Mouse (Mus musculus): Measurements from ENCODE around the gene Serpine3.
"Not testable (repeated sequence)": the region's sequence is repeated elsewhere in the genome, so short reads cannot be mapped to it uniquely, and the experiment has no call there.

Gene Serpine3

GRCm38 (mm10) chr14:62663367-62663766 lies at the start of gene Serpine3:
Gene Serpine3 (plus strand): TSS chr14:62663667.
- DNase-seq: no peak

GRCm38 (mm10) chr14:62622393-62622792 lies 41.1 kb upstream of the Serpine3 start:
- DNase-seq: no peak

DNA sequence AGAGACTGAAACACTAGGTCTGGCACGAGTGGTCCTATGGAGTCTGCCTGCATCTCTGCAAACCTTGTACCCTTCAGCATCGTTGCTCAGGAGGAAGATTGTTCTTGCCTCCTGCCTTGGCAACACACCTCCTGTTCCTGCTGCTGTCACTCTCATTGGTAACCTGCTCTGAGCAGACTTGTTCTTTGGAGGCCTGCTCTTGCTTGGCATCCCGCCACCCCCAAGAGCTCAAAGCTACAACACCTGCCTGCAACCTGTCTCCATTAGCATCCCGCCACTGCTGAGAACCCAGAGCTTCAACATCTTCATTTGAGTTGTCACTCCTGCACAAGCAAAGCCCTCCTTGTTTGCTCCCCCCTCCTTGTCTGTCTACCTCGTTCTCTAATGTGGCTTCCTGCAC lies 35.5 kb upstream of the Serpine3 start:
- no peak for DNase-seq

DNA sequence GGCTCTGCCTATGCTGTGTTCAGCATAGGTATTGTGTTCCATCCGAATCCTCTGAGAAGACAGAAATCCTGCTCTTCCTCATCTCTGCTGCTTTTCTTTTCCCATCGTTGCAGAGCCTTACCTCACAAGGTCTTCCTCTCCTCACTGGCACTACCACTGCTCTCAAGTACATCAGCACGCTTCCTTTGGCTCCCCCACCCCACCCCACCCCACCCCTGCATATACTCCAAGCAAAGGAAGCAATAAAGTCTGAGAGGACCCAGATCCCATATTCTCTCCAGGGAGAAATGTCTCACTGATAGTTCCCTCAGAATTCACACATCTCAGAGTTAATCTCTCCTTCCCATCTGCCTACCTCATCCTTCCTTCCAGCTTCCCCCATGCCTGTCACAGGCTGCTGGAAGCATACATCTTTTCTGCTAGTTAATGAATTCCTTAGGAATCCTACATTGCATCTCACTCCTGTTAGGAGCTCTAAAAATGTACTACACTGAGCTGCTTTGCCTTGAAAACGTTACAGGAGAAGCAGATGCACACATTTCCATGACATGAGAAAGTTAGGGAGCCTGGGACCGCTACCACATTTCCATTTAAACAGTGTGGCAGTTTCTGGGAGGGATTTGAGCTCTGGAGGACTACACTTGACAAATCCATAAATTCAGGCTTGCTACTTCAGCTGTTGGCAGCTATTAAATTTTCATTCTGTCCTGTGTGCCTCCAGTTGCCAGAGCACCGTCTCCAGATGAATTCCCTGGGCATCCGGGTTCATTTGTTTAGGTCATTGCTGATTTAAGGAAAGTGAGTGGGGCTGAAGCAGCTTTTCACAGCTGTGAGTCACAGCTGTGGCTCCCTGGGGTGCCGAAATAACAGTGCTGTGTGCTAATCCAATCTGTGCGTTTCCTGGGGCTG lies 25.8 kb upstream of the Serpine3 start:
- no peak for DNase-seq

DNA sequence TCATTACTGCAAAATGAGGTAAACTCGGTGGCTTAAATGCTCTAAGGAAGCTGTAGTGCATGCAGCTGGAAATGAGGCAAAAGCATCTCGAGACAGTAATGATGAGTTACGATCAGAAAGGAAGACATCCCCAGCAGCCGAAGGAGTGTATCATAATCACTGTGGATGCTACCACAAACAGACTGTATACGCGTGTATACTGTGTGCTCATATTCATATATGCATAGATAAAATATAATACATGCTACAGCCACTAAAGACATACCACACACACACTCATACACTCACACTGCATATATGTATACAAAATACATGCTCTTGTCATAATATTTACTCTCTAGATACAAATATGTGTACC lies 25.1 kb upstream of the Serpine3 start:
- no peak for DNase-seq

DNA sequence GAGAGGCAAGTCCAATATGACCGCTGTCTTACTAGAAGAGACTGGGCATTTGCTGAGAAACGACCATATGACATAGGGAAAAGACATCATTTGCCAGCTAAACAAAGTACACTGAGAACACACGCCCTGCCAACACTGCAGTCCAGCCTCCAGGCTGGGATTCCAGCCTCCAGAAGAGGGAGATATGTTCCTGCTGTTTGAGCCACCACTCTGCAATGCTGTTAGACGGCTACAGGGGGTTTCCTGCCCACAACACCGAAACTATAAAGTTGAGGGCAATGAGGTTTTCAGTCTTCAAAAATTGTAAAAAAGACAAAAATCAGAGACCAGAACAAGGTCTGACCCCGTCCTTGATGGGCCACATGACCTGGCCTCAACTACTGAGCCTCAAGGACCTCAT lies 24.4 kb upstream of the Serpine3 start:
- DNase-seq: peak; percentile 35

DNA sequence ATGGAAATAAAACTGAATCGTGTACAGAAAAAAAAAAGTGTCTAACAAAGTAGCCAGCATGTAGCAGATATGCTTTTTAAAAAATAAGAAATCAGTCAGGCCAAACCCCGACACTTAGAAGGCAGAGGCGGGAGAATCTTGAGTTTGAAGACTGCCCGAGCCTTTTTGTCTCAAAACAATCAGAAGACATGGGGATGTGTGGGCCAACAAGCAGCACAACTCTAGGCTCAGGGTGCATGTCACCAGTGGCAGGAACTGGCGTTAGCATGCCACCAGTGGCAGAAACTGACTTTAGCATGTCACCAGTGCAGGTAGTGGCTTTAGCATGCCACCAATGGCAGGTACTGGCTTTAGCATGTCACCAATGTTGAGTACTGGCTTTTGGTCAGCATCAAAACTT lies 23.9 kb upstream of the Serpine3 start:
- no peak for DNase-seq

GRCm38 (mm10) chr14:62640396-62640795 lies 23.1 kb upstream of the Serpine3 start:
- no peak for DNase-seq

GRCm38 (mm10) chr14:62642368-62642767 lies 21.1 kb upstream of the Serpine3 start:
- not testable (repeated sequence) for DNase-seq

DNA sequence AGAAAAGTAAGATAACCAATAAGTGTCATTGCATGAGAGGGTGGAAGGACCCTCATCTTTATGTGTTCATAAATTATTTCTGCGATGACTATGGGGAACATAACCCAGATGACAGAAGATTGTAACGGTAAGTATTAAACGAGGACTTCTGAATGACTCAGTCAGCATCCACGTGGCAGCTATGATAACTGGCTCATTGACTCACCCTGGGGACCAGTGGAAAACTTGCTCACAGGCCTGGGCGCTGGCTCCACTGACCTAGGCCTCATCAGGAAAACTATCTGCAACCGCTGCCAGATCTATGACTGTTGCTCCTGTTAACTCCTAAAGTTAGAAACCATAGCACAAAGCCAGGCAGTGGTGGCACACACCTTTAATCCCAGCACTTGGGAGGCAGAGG lies 15.1 kb upstream of the Serpine3 start:
- no peak for DNase-seq

DNA sequence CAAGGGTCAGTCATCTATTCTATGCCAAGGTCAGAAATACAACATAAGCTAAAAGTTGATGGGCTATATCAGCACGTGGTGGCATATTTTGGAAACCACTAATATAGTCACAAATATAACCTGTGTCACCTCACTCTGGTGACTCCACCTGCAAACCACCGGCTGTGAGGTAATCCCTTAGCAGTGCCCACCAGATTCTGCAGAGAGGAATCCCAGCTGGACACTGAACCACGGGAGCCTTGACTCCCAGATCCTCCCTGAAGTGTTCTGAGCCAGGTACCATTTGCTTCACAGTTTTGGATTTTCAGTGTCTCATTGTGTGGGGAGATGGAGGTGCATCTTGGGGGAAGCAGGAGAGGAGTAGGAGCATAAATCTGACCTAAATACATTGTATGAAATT lies 13.1 kb upstream of the Serpine3 start:
- DNase-seq: no peak

GRCm38 (mm10) chr14:62651771-62652170 lies 11.7 kb upstream of the Serpine3 start:
- DNase-seq: no peak

DNA sequence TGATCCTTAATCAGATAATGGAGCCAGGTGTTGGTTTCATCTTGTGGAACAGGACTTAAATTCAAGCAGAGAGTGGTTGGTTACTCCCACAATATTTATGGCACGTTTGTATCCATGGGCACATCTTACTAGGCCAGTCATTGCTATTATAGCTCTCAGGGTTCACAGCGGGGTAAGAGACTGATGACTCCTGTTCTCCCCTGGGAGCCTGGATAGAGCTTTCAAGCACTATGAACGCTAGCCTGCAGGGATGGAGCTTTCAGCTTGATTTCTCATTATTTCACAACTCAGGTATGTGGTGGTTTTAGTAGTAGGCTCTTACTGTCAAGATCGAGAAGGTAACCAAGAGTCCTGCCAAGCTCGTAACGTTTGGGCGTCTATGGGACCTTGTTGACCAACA lies 7.5 kb upstream of the Serpine3 start:
- DNase-seq: no peak

GRCm38 (mm10) chr14:62657469-62657868 lies 6.0 kb upstream of the Serpine3 start:
- no peak for DNase-seq

- no peak for DNase-seq
Observed at GRCm38 (mm10) chr14:62662381-62662780, 1.1 kb upstream of the Serpine3 start.

DNA sequence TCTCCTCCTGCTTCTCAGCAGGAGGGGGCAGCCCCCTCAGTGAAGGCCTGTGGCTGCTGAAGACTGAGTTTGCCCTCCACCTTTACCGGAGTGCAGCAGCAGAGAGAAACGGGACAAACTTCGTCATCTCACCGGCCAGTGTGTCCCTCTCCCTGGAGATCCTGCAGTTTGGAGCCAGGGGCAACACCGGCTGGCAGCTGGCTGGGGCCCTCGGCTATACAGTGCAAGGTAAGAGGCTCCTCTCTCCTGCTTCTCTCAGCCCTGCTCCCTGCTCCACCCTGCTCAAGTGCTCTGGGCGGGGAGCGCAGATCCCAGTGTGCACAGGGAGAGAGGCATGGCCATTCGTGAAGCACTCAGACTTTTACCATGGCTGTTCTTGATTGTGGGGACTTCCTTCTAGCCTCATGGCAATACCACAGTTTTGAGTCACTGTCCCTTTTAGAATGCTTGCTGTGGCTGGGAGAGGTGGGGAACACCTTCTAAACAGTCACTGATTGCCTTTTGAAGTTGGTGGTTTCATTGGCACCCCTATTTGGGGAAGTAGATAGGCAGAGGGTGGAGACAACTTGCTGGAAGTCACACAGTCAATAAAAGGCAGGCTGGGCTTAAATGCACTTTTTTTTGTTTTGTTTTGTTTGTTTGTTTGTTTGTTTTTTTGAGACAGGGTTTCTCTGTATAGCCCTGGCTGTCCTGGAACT lies 1.7 kb downstream of the Serpine3 start:
- DNase-seq: peak; percentile 1

- no peak for DNase-seq
Observed at GRCm38 (mm10) chr14:62673646-62674045, 10.2 kb downstream of the Serpine3 start.

GRCm38 (mm10) chr14:62718161-62718560 lies 54.7 kb downstream of the Serpine3 start:
- no peak for DNase-seq

DNA sequence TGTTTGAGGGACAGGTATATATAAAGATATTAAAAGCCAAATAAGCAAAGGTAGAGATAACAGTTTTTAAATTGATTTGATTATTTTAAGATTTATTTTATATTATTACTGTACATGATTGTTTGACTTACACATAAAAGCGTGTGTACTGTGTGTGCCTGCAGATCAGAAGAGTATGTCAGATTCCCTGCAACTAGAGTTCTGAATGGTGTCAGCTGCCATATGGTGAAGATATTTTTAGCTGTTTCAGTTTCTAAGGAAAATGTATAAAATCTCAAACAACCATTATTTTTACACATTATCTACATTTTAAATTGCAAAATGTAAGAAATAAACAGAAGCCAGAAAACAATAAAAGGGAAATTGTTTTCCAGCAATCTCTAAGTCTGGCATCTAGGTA lies 58.2 kb downstream of the Serpine3 start:
- no peak for DNase-seq

- DNase-seq: no peak
Observed at GRCm38 (mm10) chr14:62724560-62724959, 61.1 kb downstream of the Serpine3 start.

GRCm38 (mm10) chr14:62731902-62732301 lies 68.4 kb downstream of the Serpine3 start:
- no peak for DNase-seq

- no peak for DNase-seq
Observed at GRCm38 (mm10) chr14:62733666-62734065, 70.2 kb downstream of the Serpine3 start.

GRCm38 (mm10) chr14:62735646-62736045 lies 72.2 kb downstream of the Serpine3 start:
- no peak for DNase-seq

Data from lung, postnatal 14 days (tissue).